Mouse (Mus musculus) T-helper 2 cell (primary cell): ENCODE measurements around the gene 1700030K09Rik.

Source experiments
- in situ Hi-C: fragments of 300-600 bp; cut with MboI, MseI; formaldehyde crosslinking; loops from one replicate; pipeline ENCODE4 v1.15.1; 2025; ENCODE audit warnings: high pct_unique_total_duplicates

1700030K09Rik gene

GRCm38 (mm10) chr8:72504137-72504536 is 60.5 kb downstream of the 1700030K09Rik start:
- in situ Hi-C loops, result no loop called here

GRCm38 (mm10) chr8:72504637-72505314 is 61.1 kb downstream of the 1700030K09Rik start:
- in situ Hi-C loops, result no loop called here

DNA sequence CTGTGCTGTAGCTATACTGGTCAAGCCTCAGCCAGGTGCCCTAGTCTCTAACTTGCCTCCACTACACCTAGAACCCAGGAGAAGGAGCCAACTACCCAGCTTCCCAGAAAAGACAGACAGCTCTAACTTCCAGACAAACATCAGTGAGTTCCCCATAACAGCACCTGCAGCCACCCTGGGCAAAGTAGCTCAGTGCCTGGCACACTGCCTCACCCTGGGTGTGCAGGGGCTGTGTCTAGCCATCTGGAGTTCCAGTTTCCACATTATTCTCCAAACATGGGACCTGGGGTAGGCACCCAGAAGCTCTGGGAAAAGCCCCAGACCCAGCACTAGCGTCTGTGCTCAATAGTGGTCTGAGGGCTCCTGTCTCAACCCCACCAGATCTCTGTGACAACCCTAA is 63.8 kb downstream of the 1700030K09Rik start:
- in situ Hi-C loops, result no loop called here
